10 mouse cellular contexts compared by ENCODE assay signal in genomic region chr5:131819251-131819691, GRCm38 (mm10).
DNase-seq lines count a peak whose midpoint lies in the region; ATAC-seq and TF ChIP-seq lines count a peak whose summit lies in the region.
"Had no signal": no experiment of that assay in that cellular context is flagged by ENCODE, and none has a peak within 500 bp of the region (broad histone marks: within the 10 kb centered on the region; RNA-seq: fewer than 3 reads in every experiment).

No protein-coding gene starts in this region.

- H3K4me2 ChIP-seq in forebrain, embryonic 15.5 days (replicated peaks): no peak overlapping the region
- H3K4me2 ChIP-seq: neural tube, embryonic 15.5 days had no signal

- peak overlapping the region; percentile 61 for H3K27ac ChIP-seq in forebrain, embryonic 15.5 days (replicated peaks)
- H3K27ac ChIP-seq in forebrain, embryonic 10.5 days: no peak overlapping the region
- no peak overlapping the region for H3K27ac ChIP-seq in gastrocnemius, adult 2 months
- H3K27ac ChIP-seq: neural tube, embryonic 15.5 days had no signal

- no peaks in the 10 kb centered on the region for H3K9me3 ChIP-seq in forebrain, embryonic 15.5 days
- H3K9me3 ChIP-seq in forebrain, embryonic 10.5 days: no peaks in the 10 kb centered on the region
- H3K9me3 ChIP-seq: megakaryocyte, embryonic 14.5 days; neural tube, embryonic 15.5 days had no signal

- TF ChIP-seq CTCF in gastrocnemius, adult 2 months (IDR thresholded peaks at IDR 0.05): no peak

- intact Hi-C loops in gastrocnemius, adult 2 months (cut with DNase I): no loop called here

- H3K4me3 ChIP-seq in forebrain, embryonic 15.5 days: no peak overlapping the region
- H3K4me3 ChIP-seq in forebrain, embryonic 10.5 days: no peak overlapping the region
- H3K4me3 ChIP-seq in gastrocnemius, adult 2 months: no peak overlapping the region
- H3K4me3 ChIP-seq: megakaryocyte, embryonic 14.5 days; neural tube, embryonic 15.5 days had no signal

- no peak overlapping the region for H3K9ac ChIP-seq in forebrain, embryonic 15.5 days (replicated peaks)
- H3K9ac ChIP-seq: neural tube, embryonic 15.5 days had no signal

- no peaks in the 10 kb centered on the region for H3K27me3 ChIP-seq in forebrain, embryonic 15.5 days
- peaks cover 5% of the 10 kb centered on the region; the same call in 1 of the 2 replicates for H3K27me3 ChIP-seq in forebrain, embryonic 10.5 days (ENCODE audit: poor library complexity, severe bottlenecking)
- H3K27me3 ChIP-seq: neural tube, embryonic 15.5 days had no signal

- peak; percentile 51 for ATAC-seq in forebrain, embryonic 15.5 days (replicated peaks)

- 66% methylated on average over 15 of the region's 15 CpGs for WGBS in forebrain, embryonic 15.5 days
- 96% methylated on average over 15 of the region's 15 CpGs for WGBS in forebrain, embryonic 10.5 days

- no peaks in the 10 kb centered on the region for H3K36me3 ChIP-seq in forebrain, embryonic 15.5 days
- no peaks in the 10 kb centered on the region for H3K36me3 ChIP-seq in forebrain, embryonic 10.5 days (replicated peaks)
- H3K36me3 ChIP-seq: neural tube, embryonic 15.5 days had no signal

- H3K4me1 ChIP-seq in forebrain, embryonic 15.5 days: peaks cover 39% of the 10 kb centered on the region
- peaks cover 8% of the 10 kb centered on the region for H3K4me1 ChIP-seq in forebrain, embryonic 10.5 days

- DNase-seq in forebrain, embryonic 10.5 days (ENCODE audit: extremely low spot score, low spot score): no peak
- peak; percentile 66 to 84 for DNase-seq in cerebellum, postnatal 14 days
- DNase-seq in layer of hippocampus, postnatal 14 days (ENCODE audit: low spot score in 2 of 2): peak; percentile 51 to 73
- DNase-seq in lung, postnatal 25 days (ENCODE audit: low spot score): peak; percentile 42
- no peak for DNase-seq in gastrocnemius, adult 2 months
- DNase-seq in ovary, postnatal 14 days (ENCODE audit: low spot score): no peak
- DNase-seq in adrenal gland, postnatal 36 days: no peak

Comparison
In these comparisons a context has a peak if more than half of its experiments do, and no peak if none do; other contexts are left out.
1. DNase-seq: peak in cerebellum, postnatal 14 days (2 of 2), layer of hippocampus, postnatal 14 days (2 of 2) and lung, postnatal 25 days (single experiment); none in forebrain, embryonic 10.5 days (single experiment), gastrocnemius, adult 2 months (single experiment), ovary, postnatal 14 days (single experiment) and adrenal gland, postnatal 36 days (0 of 2).